Mouse (Mus musculus) G1E (cell line): ENCODE data around the gene Npnt.

Source experiments
- CTCF ChIP-seq: IDR thresholded peaks from 2 replicates; pipeline ENCODE4 v1.5.1; 2012; ENCODE audit warnings: low read depth, low read length, inconsistent platforms, mixed read lengths
- GATA1 ChIP-seq: IDR thresholded peaks from 2 replicates; pipeline ENCODE4 v1.6.1; 2012; ENCODE audit warnings: borderline replicate concordance, low read length, inconsistent platforms, mixed read lengths
- TAL1 ChIP-seq: conservative IDR thresholded peaks from 2 replicates; pipeline ENCODE4 v1.6.1; 2012; ENCODE audit warnings: low read depth, low read length, inconsistent platforms, mixed read lengths

GRCm38 (mm10) chr3:132903386-132903785 lies 46.7 kb downstream of the Npnt start:
- no peak for TF ChIP-seq CTCF
- TF ChIP-seq GATA1: no peak
- TF ChIP-seq TAL1: no peak
